Mouse (Mus musculus): ENCODE results near the gene Minos1. TPM values are rescaled to one million over a fixed set of nuclear protein-coding genes. Genes with fewer than 3 reads are reported as not detected.

Minos1 gene
- polyA plus RNA-seq, 1 experiment = 212 TPM

DNA sequence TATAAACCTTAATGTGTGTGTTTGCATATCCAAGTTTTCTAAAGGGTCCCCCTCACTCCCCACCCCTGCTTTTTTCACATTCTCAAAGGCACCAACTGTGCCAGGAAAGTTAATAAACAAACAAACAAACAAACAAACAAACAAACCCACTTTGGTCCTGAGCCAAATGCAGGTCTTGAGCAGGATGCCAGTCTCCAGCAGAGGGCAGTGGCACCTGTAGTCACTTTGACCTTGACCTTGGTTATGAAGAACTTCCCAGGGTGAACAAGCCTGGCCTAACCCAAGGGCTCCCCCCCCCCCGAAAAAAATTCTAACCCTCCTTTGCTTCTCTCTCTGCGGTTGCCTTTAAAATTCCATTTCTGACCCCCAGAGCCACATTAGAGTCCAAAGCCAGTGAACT, 9.4 kb upstream of the Minos1 start:
- WGBS = 70% methylated on average over 2 of the region's 2 CpGs
- no peak for DNase-seq
- no peaks in the 10 kb centered on the region for H3K27me3 ChIP-seq (ENCODE audit: control insufficient read depth, insufficient read depth, low read length)

DNA sequence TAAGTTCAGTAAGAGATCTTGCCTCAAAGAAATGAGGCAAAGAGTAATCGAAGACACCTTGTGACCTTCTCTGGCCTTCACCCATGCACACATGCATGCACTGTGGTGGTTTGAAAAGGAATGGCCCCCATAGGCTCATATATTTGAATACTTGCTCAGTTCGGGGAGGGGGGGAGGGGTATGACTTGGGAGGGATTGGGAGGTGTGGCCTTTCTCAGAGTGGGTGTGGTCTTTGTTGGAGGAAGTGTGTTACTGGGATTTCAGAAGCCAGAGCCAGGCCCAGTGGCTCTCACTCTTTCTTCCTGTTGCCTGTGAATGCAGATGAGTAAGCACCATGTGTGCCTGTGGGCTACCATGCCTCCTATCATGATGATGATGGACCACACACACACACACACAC, 5.1 kb upstream of the Minos1 start:
- H3K4me1 ChIP-seq (ENCODE audit: control insufficient read depth, insufficient read depth, low read length) = peaks cover 3% of the 10 kb centered on the region; the same call in 1 of the 2 replicates
- no peak for DNase-seq
- TF ChIP-seq POLR2A (IDR thresholded peaks at IDR 0.05; ENCODE audit: borderline replicate concordance, insufficient read depth, low read length) = no peak
- TF ChIP-seq CTCF (IDR thresholded peaks at IDR 0.05; ENCODE audit: borderline replicate concordance, insufficient read depth, low read depth, low read length) = no peak
- H3K27me3 ChIP-seq (ENCODE audit: control insufficient read depth, insufficient read depth, low read length) = no peaks in the 10 kb centered on the region
- no peak overlapping the region for H3K27ac ChIP-seq (ENCODE audit: insufficient read depth, low read length)
- 78% methylated on average over 2 of the region's 2 CpGs for WGBS
- no peak overlapping the region for H3K4me3 ChIP-seq (replicated peaks; ENCODE audit: insufficient read depth, low read depth, low read length)

More for the DNA sequence above, 9.4 kb upstream of the Minos1 start:
- Histone ChIP-seq H3K4me1 (ENCODE audit: control insufficient read depth, insufficient read depth, low read length) (no peaks in the 10 kb centered on the region), H3K4me3 (replicated peaks; ENCODE audit: insufficient read depth, low read depth, low read length) (no peak overlapping the region), H3K27ac (ENCODE audit: insufficient read depth, low read length) (no peak overlapping the region)
- no peak for TF ChIP-seq POLR2A (IDR thresholded peaks at IDR 0.05; ENCODE audit: borderline replicate concordance, insufficient read depth, low read length)
- TF ChIP-seq CTCF (IDR thresholded peaks at IDR 0.05; ENCODE audit: borderline replicate concordance, insufficient read depth, low read depth, low read length) = peak; percentile 26; the same call in 1 of the 2 replicates

DNA sequence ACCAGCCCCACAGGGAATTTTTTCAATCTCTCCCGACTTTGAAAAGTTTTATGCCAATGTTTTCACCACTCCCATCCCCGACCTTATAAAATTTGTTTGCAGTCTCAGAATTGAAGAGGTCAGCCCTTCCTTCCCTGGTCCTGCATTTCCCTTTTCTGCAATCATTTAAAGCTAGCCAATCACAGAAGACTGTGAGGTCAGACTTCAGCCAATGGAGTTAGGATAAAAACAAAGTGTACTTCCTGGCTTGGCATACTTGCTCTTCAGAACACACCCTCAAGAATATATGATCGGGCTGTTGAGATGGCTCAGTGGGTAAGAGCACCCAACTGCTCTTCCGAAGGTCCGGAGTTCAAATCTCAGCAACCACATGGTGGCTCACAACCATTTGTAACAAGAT, 2.2 kb upstream of the Minos1 start:
- Histone ChIP-seq H3K27ac (ENCODE audit: insufficient read depth, low read length) (no peak overlapping the region), H3K4me1 (ENCODE audit: control insufficient read depth, insufficient read depth, low read length) (peaks cover 6% of the 10 kb centered on the region), H3K4me3 (replicated peaks; ENCODE audit: insufficient read depth, low read depth, low read length) (no peak overlapping the region), H3K27me3 (ENCODE audit: control insufficient read depth, insufficient read depth, low read length) (no peaks in the 10 kb centered on the region)
- TF ChIP-seq POLR2A (IDR thresholded peaks at IDR 0.05; ENCODE audit: borderline replicate concordance, insufficient read depth, low read length) = no peak
- 76% methylated on average over 5 of the region's 5 CpGs for WGBS
- no peak for DNase-seq

DNA sequence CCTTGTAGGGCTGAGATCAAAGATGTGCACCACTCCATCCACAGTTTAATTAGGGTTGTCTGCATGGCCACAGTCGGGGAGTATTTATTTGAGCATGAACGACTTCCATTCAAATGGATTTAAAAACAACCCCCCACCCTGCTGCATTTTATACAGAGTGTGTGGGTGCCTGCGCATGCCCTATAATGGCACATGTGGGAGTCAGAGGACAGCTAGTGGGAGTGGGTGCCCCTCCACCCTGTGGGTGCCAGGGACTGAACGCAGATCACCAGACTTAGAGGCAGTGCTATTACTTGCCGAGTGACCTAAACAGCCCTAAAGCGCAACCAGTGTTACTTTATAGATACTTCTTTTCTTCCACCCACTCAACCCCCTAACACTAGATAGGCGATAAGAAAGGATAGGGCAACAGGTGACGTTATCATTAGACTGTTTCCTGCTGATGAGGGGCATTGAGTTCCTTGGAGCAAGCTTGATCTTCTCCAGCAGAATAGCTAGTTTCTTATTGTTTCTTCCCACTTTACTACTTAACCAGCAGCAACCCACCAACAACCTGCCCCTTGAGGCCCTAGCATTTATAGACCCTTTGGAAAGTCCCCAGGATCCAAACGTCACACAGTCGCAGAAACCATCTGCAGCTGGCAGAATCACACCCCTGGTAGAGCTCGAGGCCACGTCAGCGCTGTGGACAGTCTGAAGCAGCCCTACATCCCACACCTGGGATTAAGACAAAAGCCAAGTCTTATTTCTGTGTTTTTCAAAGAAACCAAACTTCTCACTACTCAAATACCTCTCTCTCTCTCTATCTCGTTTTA, 1.2 kb upstream of the Minos1 start:
- peak; percentile 17 to 23 for DNase-seq
- peaks cover 7% of the 10 kb centered on the region for H3K4me1 ChIP-seq (ENCODE audit: control insufficient read depth, insufficient read depth, low read length)
- H3K27me3 ChIP-seq (ENCODE audit: control insufficient read depth, insufficient read depth, low read length) = no peaks in the 10 kb centered on the region
- no peak overlapping the region for H3K27ac ChIP-seq (ENCODE audit: insufficient read depth, low read length)
- H3K4me3 ChIP-seq (replicated peaks; ENCODE audit: insufficient read depth, low read depth, low read length) = peak overlapping the region; percentile 51
- 83% methylated on average over 14 of the region's 14 CpGs for WGBS
- TF ChIP-seq POLR2A (IDR thresholded peaks at IDR 0.05; ENCODE audit: borderline replicate concordance, insufficient read depth, low read length) (no peak), CTCF (IDR thresholded peaks at IDR 0.05; ENCODE audit: borderline replicate concordance, insufficient read depth, low read depth, low read length) (no peak)

DNA sequence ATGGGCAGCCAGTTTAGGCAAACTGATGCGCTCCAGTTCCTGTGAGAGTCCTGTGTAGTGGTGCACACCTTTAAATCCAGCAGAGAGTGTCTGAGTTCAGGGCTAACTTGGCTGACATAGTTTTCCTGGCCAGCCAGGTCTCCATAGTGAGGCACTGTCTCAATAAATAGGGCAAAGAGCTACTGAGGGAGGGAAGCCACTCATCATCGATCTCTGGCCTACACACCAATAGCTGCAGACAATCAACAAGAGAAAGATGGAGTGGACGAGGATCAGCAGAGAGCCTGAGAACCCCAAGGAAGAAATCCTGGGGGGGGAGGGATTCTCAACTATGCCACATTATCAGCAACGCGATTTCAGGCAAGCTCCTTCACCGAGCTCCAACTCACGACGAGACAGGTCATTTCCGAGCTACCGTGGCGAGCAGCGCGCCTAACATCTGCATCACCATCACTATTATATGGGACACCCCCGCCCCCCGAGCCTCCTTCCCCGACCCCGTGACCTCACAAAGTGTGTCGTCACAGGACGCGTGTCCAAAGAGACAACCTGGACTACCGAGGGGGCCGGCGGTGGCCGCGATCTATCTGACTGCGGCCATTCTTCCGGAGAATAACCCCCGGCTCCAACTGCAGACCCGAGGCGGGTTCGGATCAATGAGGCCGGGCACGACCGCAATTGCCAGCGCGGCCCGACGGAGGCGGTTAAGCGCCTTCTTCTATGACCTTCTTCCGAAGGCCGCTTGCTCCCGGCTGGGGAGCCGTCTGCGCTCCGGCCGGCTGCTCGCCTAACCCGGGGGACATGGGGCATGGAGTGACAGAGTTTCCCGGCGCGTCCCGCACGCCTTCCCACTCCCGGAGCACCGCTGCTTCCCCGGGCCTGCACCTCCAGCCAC, 860 bp downstream of the Minos1 start:
- Histone ChIP-seq H3K27me3 (ENCODE audit: control insufficient read depth, insufficient read depth, low read length) (no peaks in the 10 kb centered on the region), H3K4me1 (ENCODE audit: control insufficient read depth, insufficient read depth, low read length) (peaks cover 7% of the 10 kb centered on the region), H3K27ac (ENCODE audit: insufficient read depth, low read length) (peak overlapping the region; percentile 87), H3K4me3 (replicated peaks; ENCODE audit: insufficient read depth, low read depth, low read length) (peak overlapping the region; percentile 84)
- 2% methylated on average over 57 of the region's 57 CpGs for WGBS
- TF ChIP-seq CTCF (IDR thresholded peaks at IDR 0.05; ENCODE audit: borderline replicate concordance, insufficient read depth, low read depth, low read length) (no peak), POLR2A (IDR thresholded peaks at IDR 0.05; ENCODE audit: borderline replicate concordance, insufficient read depth, low read length) (no peak)
- DNase-seq = peak in 1 of 2 experiments; percentile 48

DNA sequence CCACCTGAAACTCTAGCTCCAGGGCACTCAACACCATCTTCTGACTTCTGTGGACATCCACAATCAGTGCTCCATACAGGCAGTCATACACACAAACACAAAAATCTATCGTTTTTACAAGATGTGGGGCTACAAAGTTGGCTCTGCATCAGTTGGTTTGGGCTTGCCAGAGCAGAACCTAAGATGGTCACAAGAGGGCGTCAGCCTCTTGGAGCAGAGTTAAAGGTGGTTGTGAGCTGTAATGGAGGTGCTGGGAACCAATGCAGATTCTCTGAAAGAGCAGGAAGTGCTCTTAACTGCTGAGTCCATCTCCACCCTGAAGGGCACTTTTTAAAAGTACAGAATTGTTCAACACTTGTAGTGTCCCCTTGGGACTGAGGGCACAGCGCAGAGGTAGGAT, 4.4 kb downstream of the Minos1 start:
- no peak overlapping the region for H3K4me3 ChIP-seq (replicated peaks; ENCODE audit: insufficient read depth, low read depth, low read length)
- no peak overlapping the region for H3K27ac ChIP-seq (ENCODE audit: insufficient read depth, low read length)
- WGBS = 84% methylated on average over 3 of the region's 3 CpGs
- peaks cover 4% of the 10 kb centered on the region for H3K4me1 ChIP-seq (ENCODE audit: control insufficient read depth, insufficient read depth, low read length)
- no peak for DNase-seq
- H3K27me3 ChIP-seq (ENCODE audit: control insufficient read depth, insufficient read depth, low read length) = no peaks in the 10 kb centered on the region
- TF ChIP-seq POLR2A (IDR thresholded peaks at IDR 0.05; ENCODE audit: borderline replicate concordance, insufficient read depth, low read length) (no peak), CTCF (IDR thresholded peaks at IDR 0.05; ENCODE audit: borderline replicate concordance, insufficient read depth, low read depth, low read length) (no peak)

DNA sequence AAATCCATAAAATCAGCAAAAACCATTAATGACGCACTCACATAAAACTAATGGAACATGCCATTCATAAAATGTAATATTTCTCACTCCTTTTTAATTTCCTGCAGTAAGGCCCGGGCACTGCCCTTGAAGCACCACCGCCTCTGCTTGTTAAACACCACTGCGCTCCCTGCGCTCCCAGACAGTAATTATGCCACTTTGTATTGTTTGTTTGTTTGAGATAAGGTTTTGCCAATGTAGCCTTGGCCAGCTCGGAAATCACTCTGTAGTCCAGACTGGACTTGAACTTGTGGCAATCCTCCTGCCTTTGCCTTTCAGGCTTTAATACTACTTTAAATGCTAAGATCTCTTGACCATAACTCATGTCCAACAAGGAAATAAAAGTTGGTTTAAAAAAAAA, 6.0 kb downstream of the Minos1 start:
- H3K4me3 ChIP-seq (replicated peaks; ENCODE audit: insufficient read depth, low read depth, low read length) = no peak overlapping the region
- DNase-seq = no peak
- peaks cover 7% of the 10 kb centered on the region for H3K4me1 ChIP-seq (ENCODE audit: control insufficient read depth, insufficient read depth, low read length)
- no peaks in the 10 kb centered on the region for H3K27me3 ChIP-seq (ENCODE audit: control insufficient read depth, insufficient read depth, low read length)
- 96% methylated on average over 6 of the region's 6 CpGs for WGBS
- no peak for TF ChIP-seq POLR2A (IDR thresholded peaks at IDR 0.05; ENCODE audit: borderline replicate concordance, insufficient read depth, low read length)
- no peak for TF ChIP-seq CTCF (IDR thresholded peaks at IDR 0.05; ENCODE audit: borderline replicate concordance, insufficient read depth, low read depth, low read length)
- no peak overlapping the region for H3K27ac ChIP-seq (ENCODE audit: insufficient read depth, low read length)
